Mouse (Mus musculus) liver, embryonic 14.5 days (tissue): Measurements from ENCODE around the gene Pole3. TPM values are rescaled to one million over a fixed set of nuclear protein-coding genes. Genes with fewer than 3 reads are reported as not detected.

ENCODE experiments used
- ATAC-seq: fragments of 200-750 bp; cut with Nextera tagmentation; 2 replicates; pipeline ENCODE4 v1.8.0; 2017; ENCODE audit warnings: moderate number of reproducible peaks, mild to moderate bottlenecking, moderate library complexity; ENCODE audit not compliant: insufficient read depth
- DNase-seq, 3 experiments: peaks; one replicate each; pipeline ENCODE4 v3.0.0-alpha.2; 2012 to 2013; ENCODE audit warnings: low read depth in 3 of 3, low spot score in 3 of 3
- H3K27ac ChIP-seq: fragments of 300-500 bp; sonication (generic); 2 replicates; pipeline ENCODE4 v1.5.1; 2014; ENCODE audit warnings: moderate library complexity, mild to moderate bottlenecking, control low read depth, inconsistent platforms
- H3K27me3 ChIP-seq: fragments of 300-500 bp; sonication (generic); 2 replicates; pipeline ENCODE4 v1.6.1; 2014; ENCODE audit warnings: mild to moderate bottlenecking, low read length, moderate library complexity; ENCODE audit not compliant: control insufficient read depth, insufficient read depth
- H3K36me3 ChIP-seq: fragments of 300-500 bp; sonication (generic); replicated peaks from 2 replicates; pipeline ENCODE4 v1.6.1; 2014; ENCODE audit warnings: low read depth; ENCODE audit not compliant: control insufficient read depth, insufficient read depth
- H3K4me1 ChIP-seq, 2 experiments: fragments of 200-500 bp in 1 of 2; fragments of 300-500 bp in 1 of 2; sonication (generic) in 1 of 2; replicated peaks; 2 replicates each; pipeline ENCODE4 v1.6.1; 2012 to 2014; ENCODE audit warnings: antibody characterized with exemption in 1 of 2, inconsistent platforms in 1 of 2, low read length in 1 of 2; ENCODE audit not compliant: control insufficient read depth in 2 of 2, insufficient read depth in 2 of 2
- H3K4me2 ChIP-seq: fragments of 300-500 bp; sonication (generic); 2 replicates; pipeline ENCODE4 v1.6.1; 2014; ENCODE audit warnings: low read depth, mild to moderate bottlenecking, control low read depth, moderate library complexity
- H3K4me3 ChIP-seq, 2 experiments: fragments of 200-500 bp in 1 of 2; fragments of 300-500 bp in 1 of 2; sonication (generic) in 1 of 2; 2 replicates each; pipeline ENCODE4 v1.5.1; 2012 to 2014; ENCODE audit warnings: low read depth in 2 of 2, low read length in 2 of 2, mild to moderate bottlenecking in 2 of 2, control low read depth in 1 of 2, inconsistent platforms in 1 of 2, moderate library complexity in 1 of 2; ENCODE audit not compliant: insufficient read depth in 1 of 2
- H3K9ac ChIP-seq: fragments of 300-500 bp; sonication (generic); replicated peaks from 2 replicates; pipeline ENCODE4 v1.6.1; 2014; ENCODE audit warnings: mild to moderate bottlenecking, control low read depth, moderate library complexity
- H3K9me3 ChIP-seq: fragments of 300-500 bp; sonication (generic); 2 replicates; pipeline ENCODE4 v1.6.1; 2016; ENCODE audit warnings: low read length, mixed read lengths; ENCODE audit not compliant: control insufficient read depth
- CTCF ChIP-seq: IDR thresholded peaks from 2 replicates; pipeline ENCODE4 v1.5.1; 2016; ENCODE audit warnings: antibody characterized with exemption, low read depth, control low read depth
- EP300 ChIP-seq: IDR thresholded peaks from 2 replicates; pipeline ENCODE4 v1.6.1; 2016; ENCODE audit warnings: antibody characterized with exemption, low read depth
- WGBS: fragments of 180-500 bp; shearing (Covaris S2); extraction: QIAGEN DNeasy Blood & Tissue Kit; methylation state at CpG from one replicate; pipeline ENCODE4 v1.1.7; 2014; ENCODE audit not compliant: insufficient replicate concordance; 5-methylcytosine and 5-hydroxymethylcytosine counted together
- polyA plus RNA-seq, 2 experiments: library from polyadenylated mRNA; depleted of rRNA in 1 of 2; stranded (reverse) in 1 of 2; unstranded in 1 of 2; fragments of >200 nt; fragmentation: Nextera tagmentation in 1 of 2; extraction: Ambion mirVana in 1 of 2; gene quantifications; 2 replicates each; pipeline versions ENCODE4 v1.2.1 to v1.2.3; 2012 to 2014

Pole3 gene
- polyA plus RNA-seq, 2 experiments, result 37.4 to 54.7 TPM

DNA sequence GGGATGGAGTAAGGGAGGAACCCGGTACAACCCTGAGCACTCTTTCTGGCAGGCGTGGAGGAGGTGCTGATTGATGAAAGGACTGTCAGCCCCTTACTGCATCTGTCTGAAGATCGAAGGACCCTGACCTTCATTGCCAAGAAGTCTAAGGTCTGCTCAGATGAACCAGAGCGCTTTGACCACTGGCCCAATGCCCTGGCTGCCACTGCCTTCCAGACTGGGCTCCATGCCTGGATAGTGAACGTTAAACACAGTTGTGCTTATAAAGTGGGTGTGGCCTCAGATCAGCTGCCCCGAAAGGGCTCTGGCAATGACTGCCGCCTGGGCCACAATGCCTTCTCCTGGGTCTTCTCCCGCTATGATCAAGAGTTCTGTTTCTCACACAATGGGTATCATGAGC lies 28.9 kb downstream of the Pole3 start:
- no peaks in the 10 kb centered on the region for H3K27me3 ChIP-seq
- 65% methylated on average over 8 of the region's 8 CpGs for WGBS
- no peaks in the 10 kb centered on the region for H3K9me3 ChIP-seq
- DNase-seq, result no peak
- H3K4me3 ChIP-seq, result no peak overlapping the region
- 0 out of 4 replicates have a peak, but pooled peaks cover 0 to 2% of the 10 kb centered on the region in 2 experiments for H3K4me1 ChIP-seq
- no peak overlapping the region for H3K4me2 ChIP-seq
- ATAC-seq, result no peak
- no peak for TF ChIP-seq EP300
- TF ChIP-seq CTCF, result no peak
- H3K36me3 ChIP-seq, result no peaks in the 10 kb centered on the region; the same call in 1 of the 2 replicates
- H3K27ac ChIP-seq, result no peak overlapping the region
- no peak overlapping the region for H3K9ac ChIP-seq

DNA sequence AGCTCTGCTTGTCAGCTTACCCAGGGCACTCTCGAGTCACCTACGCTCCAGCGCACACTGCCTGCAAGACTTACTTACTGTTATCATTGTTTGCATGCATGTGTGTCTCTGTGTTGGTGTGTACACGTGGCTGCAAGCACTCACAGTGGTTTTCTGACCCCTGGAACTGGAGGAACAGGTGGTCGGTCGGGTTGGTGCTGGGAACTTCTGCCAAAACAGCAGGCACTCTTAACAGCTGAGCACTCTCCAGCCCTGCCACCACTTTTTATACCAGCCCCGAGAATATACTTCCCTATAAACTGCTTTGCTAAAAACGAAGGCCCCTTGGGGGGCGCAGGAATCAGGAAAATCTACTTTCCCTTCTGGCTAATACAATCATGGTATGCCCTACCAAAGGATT lies 30.6 kb downstream of the Pole3 start:
- DNase-seq (no peak), ATAC-seq (no peak)
- 0 out of 4 replicates have a peak, but pooled peaks cover 0 to 2% of the 10 kb centered on the region in 2 experiments for H3K4me1 ChIP-seq
- no peaks in the 10 kb centered on the region for H3K9me3 ChIP-seq
- no peak overlapping the region for H3K4me2 ChIP-seq
- no peaks in the 10 kb centered on the region for H3K27me3 ChIP-seq
- H3K9ac ChIP-seq, result no peak overlapping the region
- no peaks in the 10 kb centered on the region for H3K36me3 ChIP-seq
- 34% methylated on average over 9 of the region's 9 CpGs for WGBS
- no peak overlapping the region for H3K4me3 ChIP-seq
- H3K27ac ChIP-seq, result no peak overlapping the region
- TF ChIP-seq EP300 (no peak), CTCF (no peak)

DNA sequence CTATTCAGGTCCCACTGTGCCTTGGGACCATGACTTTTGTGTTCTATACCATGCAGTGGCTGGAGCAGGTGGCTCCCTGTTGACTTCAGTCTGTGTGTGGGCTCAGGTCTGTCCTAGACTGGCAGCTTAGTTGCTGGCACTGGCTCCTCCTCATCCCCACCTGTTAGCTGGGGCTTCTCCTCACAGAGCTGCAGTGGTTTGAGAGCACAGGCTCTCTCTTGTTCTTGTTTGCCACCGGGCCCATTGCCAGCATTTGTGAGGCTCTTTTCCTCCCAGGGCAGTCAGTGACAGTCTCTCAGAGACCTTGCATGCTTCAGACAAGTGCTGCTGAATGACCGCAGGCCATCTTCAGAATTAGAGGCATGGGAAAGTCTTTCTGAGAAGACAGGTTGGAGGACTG lies 32.2 kb downstream of the Pole3 start:
- Histone ChIP-seq H3K27ac (no peak overlapping the region), H3K9ac (no peak overlapping the region), H3K4me2 (no peak overlapping the region), H3K36me3 (no peaks in the 10 kb centered on the region), H3K27me3 (no peaks in the 10 kb centered on the region), H3K4me1 (0 out of 4 replicates have a peak, but pooled peaks cover 0 to 2% of the 10 kb centered on the region in 2 experiments), H3K9me3 (no peaks in the 10 kb centered on the region), H3K4me3 (no peak overlapping the region)
- DNase-seq, result no peak
- 68% methylated on average over 2 of the region's 2 CpGs for WGBS
- no peak for ATAC-seq
- no peak for TF ChIP-seq CTCF
- TF ChIP-seq EP300, result no peak

DNA sequence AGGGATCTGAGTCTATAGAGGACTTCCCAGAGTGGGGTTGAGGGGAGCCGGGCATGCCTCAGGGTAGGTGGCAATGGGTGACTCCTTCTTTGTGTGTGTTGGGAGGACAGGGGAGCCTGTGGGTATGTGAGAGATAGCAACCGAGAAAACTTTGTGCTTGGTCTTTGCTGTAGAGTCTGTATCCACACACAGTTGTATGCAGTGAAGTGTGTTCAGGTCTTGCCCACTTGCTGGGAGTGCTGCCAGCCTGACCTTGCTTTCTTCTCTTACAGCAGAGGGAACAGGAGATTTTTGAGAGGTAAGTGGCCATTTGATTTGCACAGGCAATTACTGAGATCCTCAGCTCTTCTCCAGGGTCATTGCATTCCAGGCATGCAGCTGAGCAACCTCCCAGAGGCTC lies 37.0 kb downstream of the Pole3 start:
- Histone ChIP-seq H3K36me3 (no peaks in the 10 kb centered on the region), H3K9ac (no peak overlapping the region), H3K27ac (no peak overlapping the region), H3K9me3 (no peaks in the 10 kb centered on the region), H3K4me2 (no peak overlapping the region), H3K4me1 (peaks cover 21 to 27% of the 10 kb centered on the region in 2 experiments), H3K27me3 (no peaks in the 10 kb centered on the region; the same call in 1 of the 2 replicates), H3K4me3 (no peak overlapping the region)
- DNase-seq (no peak), ATAC-seq (no peak)
- 57% methylated on average over 2 of the region's 2 CpGs for WGBS
- TF ChIP-seq CTCF, result no peak
- TF ChIP-seq EP300, result no peak

DNA sequence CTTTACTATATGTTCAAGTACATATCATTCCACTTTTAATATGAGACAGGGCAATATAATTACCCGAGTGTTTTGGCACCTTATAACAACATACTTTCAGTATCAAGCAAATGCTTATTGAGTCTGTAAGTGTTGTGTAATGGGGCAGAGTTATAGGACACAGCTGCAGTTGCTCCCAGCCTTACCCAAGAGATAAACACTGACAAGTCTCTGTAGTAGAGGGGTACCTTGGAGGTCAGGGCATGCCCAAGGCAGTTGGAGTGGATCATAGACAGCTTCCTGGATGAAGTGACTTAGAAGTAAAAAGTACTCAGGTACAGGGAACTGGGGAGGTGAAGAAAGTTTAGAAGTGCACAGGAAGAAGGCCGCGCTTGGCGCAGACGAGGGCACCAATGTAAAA lies 37.7 kb downstream of the Pole3 start:
- no peaks in the 10 kb centered on the region for H3K9me3 ChIP-seq
- peaks cover 21 to 27% of the 10 kb centered on the region in 2 experiments for H3K4me1 ChIP-seq
- H3K27me3 ChIP-seq, result peaks cover 4% of the 10 kb centered on the region
- H3K9ac ChIP-seq, result no peak overlapping the region
- H3K36me3 ChIP-seq, result no peaks in the 10 kb centered on the region
- ATAC-seq (no peak), DNase-seq (no peak)
- WGBS, result 79% methylated on average over 5 of the region's 5 CpGs
- H3K27ac ChIP-seq, result no peak overlapping the region
- H3K4me3 ChIP-seq, result no peak overlapping the region
- no peak overlapping the region for H3K4me2 ChIP-seq
- TF ChIP-seq CTCF (no peak), EP300 (no peak)
